In the genomic region with DNA sequence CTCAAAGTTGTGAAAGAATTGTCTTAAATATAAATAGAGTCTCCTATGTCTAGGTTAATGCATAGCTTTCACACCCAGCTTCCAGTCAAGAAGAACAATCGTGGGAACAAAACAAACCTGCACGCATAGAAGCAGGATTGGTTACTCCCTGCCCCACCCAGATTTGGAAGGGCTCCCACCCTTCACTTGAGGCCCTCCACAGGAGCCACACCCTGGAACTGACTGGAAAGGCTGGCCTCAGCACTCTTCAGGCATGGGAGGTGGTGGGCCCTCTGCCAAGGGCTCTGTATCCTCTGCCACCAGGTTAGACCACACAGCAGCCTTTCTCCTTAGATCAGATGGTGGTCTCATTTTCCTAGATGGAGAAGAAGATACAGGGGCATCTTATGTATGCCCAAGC, we compare ENCODE assay signal across 17 mouse cellular contexts. TPM values are rescaled to one million over a fixed set of nuclear protein-coding genes. Genes with fewer than 3 reads are reported as not detected.
DNase-seq lines count a peak whose midpoint lies in the region; ATAC-seq and TF ChIP-seq lines count a peak whose summit lies in the region.
"Had no signal": no experiment of that assay in that cellular context is flagged by ENCODE, and none has a peak within 500 bp of the region (broad histone marks: within the 10 kb centered on the region; RNA-seq: fewer than 3 reads in every experiment).

No protein-coding gene starts in this region.

- DNase-seq in lung, postnatal 0 days (ENCODE audit: low spot score) = peak; percentile 63
- no peak for DNase-seq in lung, postnatal 36 days
- DNase-seq in ZHBTc4 (ENCODE audit: low read depth, low spot score) = peak; percentile 43
- no peak for DNase-seq in midbrain, postnatal 0 days (ENCODE audit: low spot score)
- no peak for DNase-seq in cerebellum, postnatal 25 days
- DNase-seq: adrenal gland, postnatal 36 days; cerebellum, adult 9-10 months; gastrocnemius, postnatal 25 days; heart, postnatal 4 days; kidney, postnatal 36 days; right cerebral cortex, postnatal 14 days; thymus, postnatal 25 days had no signal

- no peaks in the 10 kb centered on the region for H3K27me3 ChIP-seq in lung, postnatal 0 days (replicated peaks; ENCODE audit: insufficient read depth, low read length)
- no peaks in the 10 kb centered on the region for H3K27me3 ChIP-seq in midbrain, postnatal 0 days (ENCODE audit: insufficient read depth, low read length)
- no peaks in the 10 kb centered on the region for H3K27me3 ChIP-seq in kidney, embryonic 15.5 days
- H3K27me3 ChIP-seq: hindbrain, embryonic 15.5 days; midbrain, embryonic 13.5 days had no signal

- H3K36me3 ChIP-seq in lung, postnatal 0 days (ENCODE audit: insufficient read depth, low read length) = no peaks in the 10 kb centered on the region
- no peaks in the 10 kb centered on the region for H3K36me3 ChIP-seq in midbrain, postnatal 0 days (ENCODE audit: insufficient read depth, low read length)
- H3K36me3 ChIP-seq in kidney, embryonic 15.5 days = no peaks in the 10 kb centered on the region
- H3K36me3 ChIP-seq: hindbrain, embryonic 15.5 days; midbrain, embryonic 13.5 days had no signal

- H3K4me3 ChIP-seq in lung, postnatal 0 days (ENCODE audit: low read depth, low read length) = no peak overlapping the region
- H3K4me3 ChIP-seq in midbrain, postnatal 0 days (ENCODE audit: low read depth, low read length) = no peak overlapping the region
- no peak overlapping the region for H3K4me3 ChIP-seq in kidney, embryonic 15.5 days (replicated peaks)
- H3K4me3 ChIP-seq: hindbrain, embryonic 15.5 days; left cerebral cortex, adult 2 months; midbrain, embryonic 13.5 days had no signal

- H3K9me3 ChIP-seq in lung, postnatal 0 days (ENCODE audit: low read length) = no peaks in the 10 kb centered on the region
- no peaks in the 10 kb centered on the region for H3K9me3 ChIP-seq in midbrain, postnatal 0 days (ENCODE audit: low read length)
- no peaks in the 10 kb centered on the region for H3K9me3 ChIP-seq in kidney, embryonic 15.5 days (replicated peaks)
- H3K9me3 ChIP-seq: hindbrain, embryonic 15.5 days; midbrain, embryonic 13.5 days had no signal

- WGBS in lung, postnatal 0 days = 28% methylated on average over 2 of the region's 2 CpGs
- WGBS in midbrain, postnatal 0 days = 86% methylated on average over 2 of the region's 2 CpGs
- WGBS in kidney, embryonic 15.5 days = 86% methylated on average over 2 of the region's 2 CpGs

- peak; percentile 85 for ATAC-seq in lung, postnatal 0 days
- ATAC-seq in megakaryocyte progenitor cell, adult 5-6 weeks (replicated peaks; ENCODE audit: poor library complexity) = peak; percentile 74
- no peak for ATAC-seq in midbrain, postnatal 0 days (ENCODE audit: low FRiP score)
- no peak for ATAC-seq in kidney, embryonic 15.5 days (replicated peaks; ENCODE audit: low FRiP score)
- ATAC-seq: midbrain, embryonic 13.5 days had no signal

- H3K27ac ChIP-seq in lung, postnatal 0 days (ENCODE audit: low read length) = no peak overlapping the region
- H3K27ac ChIP-seq in midbrain, postnatal 0 days (ENCODE audit: low read depth, low read length) = no peak overlapping the region
- H3K27ac ChIP-seq in kidney, embryonic 15.5 days = no peak overlapping the region
- H3K27ac ChIP-seq: hindbrain, embryonic 15.5 days; left cerebral cortex, adult 2 months; midbrain, embryonic 13.5 days had no signal

- no peak overlapping the region for H3K9ac ChIP-seq in lung, postnatal 0 days (replicated peaks; ENCODE audit: low read depth)
- no peak overlapping the region for H3K9ac ChIP-seq in midbrain, postnatal 0 days (replicated peaks; ENCODE audit: low read length, poor library complexity, severe bottlenecking)
- H3K9ac ChIP-seq in kidney, embryonic 15.5 days = no peak overlapping the region
- H3K9ac ChIP-seq: hindbrain, embryonic 15.5 days; midbrain, embryonic 13.5 days had no signal

- TF ChIP-seq CTCF in lung, postnatal 0 days (IDR thresholded peaks at IDR 0.05) = no peak
- TF ChIP-seq CTCF in midbrain, postnatal 0 days (IDR thresholded peaks at IDR 0.05) = no peak

- H3K4me1 ChIP-seq in lung, postnatal 0 days (ENCODE audit: insufficient read depth, low read depth, low read length) = 0 out of 2 replicates have a peak, but pooled peaks cover 2% of the 10 kb centered on the region
- H3K4me1 ChIP-seq in midbrain, postnatal 0 days (ENCODE audit: insufficient read depth, low read length) = no peaks in the 10 kb centered on the region
- H3K4me1 ChIP-seq in kidney, embryonic 15.5 days = no peaks in the 10 kb centered on the region
- H3K4me1 ChIP-seq: hindbrain, embryonic 15.5 days; midbrain, embryonic 13.5 days had no signal

- TF ChIP-seq EP300 in lung, postnatal 0 days (IDR thresholded peaks at IDR 0.05) = peak; percentile 67

- H3K4me2 ChIP-seq in lung, postnatal 0 days (replicated peaks; ENCODE audit: low read depth, low read length) = no peak overlapping the region
- H3K4me2 ChIP-seq in midbrain, postnatal 0 days (ENCODE audit: low read depth, low read length, poor library complexity, severe bottlenecking) = no peak overlapping the region
- H3K4me2 ChIP-seq in kidney, embryonic 15.5 days = no peak overlapping the region
- H3K4me2 ChIP-seq: hindbrain, embryonic 15.5 days; midbrain, embryonic 13.5 days had no signal

RNA-seq across cellular contexts. Expression of a gene that starts 26.2 kb away (rescaled TPM):
- 65.5 and 70.9 TPM in 2 replicates for polyA plus RNA-seq in lung, postnatal 0 days (2015; fragmentation: Nextera tagmentation; extraction: Ambion mirVana)
- total RNA-seq in megakaryocyte progenitor cell, adult 5-6 weeks (2015) = 0.42 and 1.1 TPM in 2 replicates
- 1.3 and 1.4 TPM in 2 replicates for total RNA-seq in megakaryocyte progenitor cell, adult 5-6 weeks (2017)
- total RNA-seq in midbrain, postnatal 0 days (2014; rRNA removed) = 24.2 and 25.7 TPM in 2 replicates
- polyA plus RNA-seq in midbrain, postnatal 0 days (2015; fragmentation: Nextera tagmentation; extraction: Ambion mirVana) = 24.4 and 25.6 TPM in 2 replicates
- 17.0 and 18.1 TPM in 2 replicates for polyA plus RNA-seq in kidney, embryonic 15.5 days (2015; fragmentation: Nextera tagmentation; extraction: Ambion mirVana)

Comparison
In these comparisons a context has a peak if more than half of its experiments do, and no peak if none do; other contexts are left out.
1. DNase-seq: peak in lung, postnatal 0 days (single experiment) and ZHBTc4 (single experiment); none in lung, postnatal 36 days (single experiment), midbrain, postnatal 0 days (single experiment) and cerebellum, postnatal 25 days (0 of 2).
2. ATAC-seq: peak in lung, postnatal 0 days (single experiment) and megakaryocyte progenitor cell, adult 5-6 weeks (single experiment); none in midbrain, postnatal 0 days (single experiment) and kidney, embryonic 15.5 days (single experiment).